Mouse (Mus musculus) testis, adult 2 months (tissue): ENCODE results near the gene Armc6. TPM values are rescaled to one million over a fixed set of nuclear protein-coding genes. Genes with fewer than 3 reads are reported as not detected.
A peak's percentile ranks its signal among the peaks of the same experiment; 100 is the strongest.

Source experiments
- H3K27ac ChIP-seq: fragments of 200-500 bp; 2 replicates; pipeline ENCODE4 v1.5.1; 2012; ENCODE audit warnings: low read depth, low read length; ENCODE audit not compliant: control insufficient read depth, insufficient read depth
- H3K27me3 ChIP-seq: fragments of 200-500 bp; 2 replicates; pipeline ENCODE4 v1.6.1; 2012; ENCODE audit warnings: mild to moderate bottlenecking, low read length, moderate library complexity; ENCODE audit not compliant: control insufficient read depth, insufficient read depth
- H3K36me3 ChIP-seq: fragments of 200-500 bp; 2 replicates; pipeline ENCODE4 v1.6.1; 2012; ENCODE audit warnings: mild to moderate bottlenecking, low read length; ENCODE audit not compliant: control insufficient read depth, insufficient read depth
- H3K4me1 ChIP-seq: fragments of 200-500 bp; 2 replicates; pipeline ENCODE4 v1.6.1; 2012; ENCODE audit warnings: low read length; ENCODE audit not compliant: control insufficient read depth, insufficient read depth
- H3K4me3 ChIP-seq: fragments of 200-500 bp; 2 replicates; pipeline ENCODE4 v1.5.1; 2012; ENCODE audit warnings: low read depth, mild to moderate bottlenecking, low read length, moderate library complexity, mixed read lengths; ENCODE audit not compliant: control insufficient read depth
- CTCF ChIP-seq: fragments of 200-500 bp; IDR thresholded peaks from 2 replicates; pipeline ENCODE4 v1.5.1; 2012; ENCODE audit warnings: low read depth, mild to moderate bottlenecking, inconsistent platforms, low read length, moderate library complexity; ENCODE audit not compliant: control insufficient read depth, insufficient read depth, insufficient replicate concordance
- POLR2A ChIP-seq: fragments of 200-500 bp; IDR thresholded peaks from 2 replicates; pipeline ENCODE4 v1.6.1; 2012; ENCODE audit warnings: low read depth, mild to moderate bottlenecking, inconsistent platforms, low read length, moderate library complexity; ENCODE audit not compliant: control insufficient read depth
- polyA plus RNA-seq: library from polyadenylated mRNA; depleted of rRNA; stranded (reverse); fragments of >200 nt; gene quantifications from 2 replicates; pipeline ENCODE4 v1.2.3, GENCODE M21; 2012; rRNA removed

The Armc6 gene
- polyA plus RNA-seq, 1 experiment: 5.4 TPM

DNA sequence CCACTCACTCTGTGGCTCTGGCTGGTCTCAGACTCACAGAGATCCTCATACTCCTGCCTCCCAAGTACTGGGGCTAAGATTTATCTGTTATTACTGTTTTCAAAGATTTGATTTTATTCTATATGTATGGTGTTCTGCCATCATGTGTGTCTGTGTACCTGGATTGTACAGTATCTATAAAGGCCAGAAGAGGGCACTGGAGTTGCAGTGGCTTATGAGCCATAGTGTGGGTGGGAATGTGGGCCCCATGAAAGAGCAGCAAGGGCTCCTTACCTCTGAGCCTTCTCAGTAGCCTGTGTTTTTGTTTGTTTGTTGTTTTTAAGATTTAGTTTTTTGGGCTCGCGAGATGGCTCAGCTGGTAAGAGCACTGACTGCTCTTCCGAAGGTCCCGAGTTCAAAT is 55.2 kb downstream of the Armc6 start:
- no peak for TF ChIP-seq CTCF
- no peak for TF ChIP-seq POLR2A
- Histone ChIP-seq H3K27me3 (no peaks in the 10 kb centered on the region), H3K4me3 (no peak overlapping the region), H3K27ac (no peak overlapping the region), H3K4me1 (no peaks in the 10 kb centered on the region), H3K36me3 (no peaks in the 10 kb centered on the region)

DNA sequence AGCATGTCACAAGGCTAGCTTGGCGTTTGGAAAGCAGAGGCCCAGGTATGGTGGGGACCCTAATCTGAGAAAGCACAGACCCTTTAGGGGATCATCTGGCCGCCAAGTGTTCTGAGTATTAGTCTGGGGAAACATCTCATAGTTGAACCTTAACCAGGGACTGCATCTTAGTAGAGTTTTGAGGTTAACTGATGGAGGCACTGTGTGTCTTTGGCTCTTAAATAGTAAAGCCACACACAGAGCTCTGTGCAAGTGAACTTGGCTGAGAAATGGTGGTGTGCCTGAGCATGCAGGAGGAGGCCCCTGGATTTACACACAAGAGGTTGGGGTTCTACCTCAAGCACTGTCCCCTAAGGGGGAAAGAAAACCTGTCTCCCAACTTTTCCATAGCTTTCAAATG is 56.0 kb downstream of the Armc6 start:
- Histone ChIP-seq H3K4me1 (no peaks in the 10 kb centered on the region; the same call in 1 of the 2 replicates), H3K27ac (no peak overlapping the region), H3K4me3 (no peak overlapping the region), H3K36me3 (no peaks in the 10 kb centered on the region), H3K27me3 (no peaks in the 10 kb centered on the region)
- TF ChIP-seq POLR2A (no peak), CTCF (no peak)

DNA sequence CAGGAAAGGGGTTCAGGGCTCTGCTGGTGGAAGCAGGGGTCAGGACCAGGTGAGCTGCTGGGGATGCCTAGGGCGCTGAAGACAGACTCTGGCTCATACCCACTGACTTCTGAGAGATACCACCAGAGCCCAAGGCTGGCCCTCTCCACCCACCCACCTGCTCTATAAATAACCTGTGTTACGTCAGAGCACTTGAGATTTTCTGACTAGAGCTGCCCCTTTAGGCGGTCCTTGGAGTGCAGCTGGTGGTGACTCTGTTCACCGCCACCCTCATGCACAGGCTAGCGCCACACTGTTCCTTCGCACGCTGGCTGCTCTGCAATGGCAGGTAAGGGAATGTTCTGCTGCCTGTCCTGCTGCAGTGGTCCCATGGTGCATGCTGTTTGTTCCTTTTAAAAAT is 60.2 kb downstream of the Armc6 start:
- peaks cover 10% of the 10 kb centered on the region for H3K4me1 ChIP-seq
- H3K4me3 ChIP-seq: no peak overlapping the region
- H3K27ac ChIP-seq: no peak overlapping the region
- no peaks in the 10 kb centered on the region for H3K36me3 ChIP-seq
- H3K27me3 ChIP-seq: no peaks in the 10 kb centered on the region
- TF ChIP-seq CTCF (no peak), POLR2A (no peak)

DNA sequence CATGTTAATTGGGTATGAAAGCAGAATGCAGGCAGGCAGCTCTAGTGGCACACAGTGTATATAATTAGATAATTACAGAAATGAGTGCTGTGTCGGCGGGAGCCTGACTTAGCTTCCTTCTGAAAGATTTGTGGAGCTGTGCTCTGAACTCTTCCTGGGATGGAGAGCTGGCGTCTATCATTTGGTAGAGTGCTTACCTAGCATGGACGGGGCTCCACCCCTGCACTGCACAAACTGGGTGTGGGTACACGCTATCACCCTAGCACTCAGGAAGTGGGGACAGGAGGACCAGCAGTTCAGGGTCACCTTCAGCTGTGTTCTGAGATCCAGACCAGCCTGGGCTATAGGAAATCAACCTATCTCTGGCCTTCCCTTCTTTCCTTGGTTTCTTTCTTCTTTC is 60.9 kb downstream of the Armc6 start:
- no peaks in the 10 kb centered on the region for H3K36me3 ChIP-seq
- H3K4me3 ChIP-seq: no peak overlapping the region
- peaks cover 10% of the 10 kb centered on the region for H3K4me1 ChIP-seq
- no peaks in the 10 kb centered on the region for H3K27me3 ChIP-seq
- TF ChIP-seq POLR2A: no peak
- TF ChIP-seq CTCF: no peak
- H3K27ac ChIP-seq: no peak overlapping the region

DNA sequence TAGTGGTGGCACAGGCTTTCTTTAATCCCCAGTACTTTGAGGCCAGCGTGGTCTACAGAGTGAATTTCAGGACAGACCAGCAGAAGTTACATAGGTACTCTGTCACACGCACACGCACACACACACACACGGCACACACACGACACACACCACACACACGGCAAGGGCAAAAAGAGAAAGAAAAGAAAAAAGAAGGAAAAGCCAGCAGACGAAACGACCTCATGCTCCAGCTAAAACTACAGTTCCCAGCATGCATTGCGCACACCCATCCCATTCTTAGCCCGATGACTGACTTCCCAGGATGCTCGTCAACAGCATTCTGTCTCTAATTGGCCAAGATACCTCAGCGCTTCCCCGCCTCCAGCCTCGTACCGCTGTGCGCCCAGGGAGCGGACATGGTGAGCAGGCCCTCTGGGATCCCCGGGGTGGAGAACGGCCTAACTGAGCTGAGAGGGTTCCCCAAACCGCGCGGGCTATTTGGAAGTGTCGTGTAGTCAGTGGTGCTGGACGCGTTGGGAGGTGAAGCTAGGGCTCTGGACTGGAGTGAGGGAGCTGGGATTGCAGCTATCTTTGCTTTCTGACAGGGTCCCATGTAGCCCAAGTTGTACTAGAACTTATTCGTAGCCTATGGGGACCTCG is 62.1 kb downstream of the Armc6 start, which contains the start of gene Tmem161a:
Tmem161a (plus strand) TSS at position 314 of the 639 bp plus-strand sequence.
- TF ChIP-seq CTCF (no peak), POLR2A (peak; percentile 79)
- no peaks in the 10 kb centered on the region for H3K27me3 ChIP-seq
- H3K4me3 ChIP-seq: peak within 1 kb of the TSS; percentile 81
- H3K4me1 ChIP-seq: peaks cover 11% of the 10 kb centered on the region
- H3K27ac ChIP-seq: peak within 1 kb of the TSS; percentile 32; the same call in 1 of the 2 replicates
- no peaks in the 10 kb centered on the region for H3K36me3 ChIP-seq

DNA sequence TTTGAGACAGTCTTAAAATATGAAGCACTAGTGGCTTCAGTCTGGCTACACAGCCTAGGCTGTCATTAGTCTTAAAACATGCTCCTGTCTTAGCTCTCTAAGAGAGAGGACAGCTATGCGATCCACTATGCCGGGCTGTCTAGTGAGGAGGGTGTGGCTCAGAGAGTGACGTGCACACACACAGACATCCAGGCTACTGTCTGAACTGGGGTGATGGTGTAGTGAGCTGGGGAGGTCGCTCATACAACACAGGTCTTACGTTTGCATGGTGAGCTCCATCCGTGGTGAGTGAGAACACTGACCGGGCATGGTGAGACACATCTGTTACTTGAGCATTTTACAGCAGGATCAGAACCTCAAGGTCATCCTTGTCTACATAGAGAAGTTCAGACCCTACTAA is 63.0 kb downstream of the Armc6 start:
- TF ChIP-seq POLR2A (no peak), CTCF (no peak)
- peaks cover 18% of the 10 kb centered on the region for H3K4me1 ChIP-seq
- no peaks in the 10 kb centered on the region for H3K36me3 ChIP-seq
- no peak overlapping the region for H3K27ac ChIP-seq
- H3K4me3 ChIP-seq: no peak overlapping the region
- no peaks in the 10 kb centered on the region for H3K27me3 ChIP-seq

DNA sequence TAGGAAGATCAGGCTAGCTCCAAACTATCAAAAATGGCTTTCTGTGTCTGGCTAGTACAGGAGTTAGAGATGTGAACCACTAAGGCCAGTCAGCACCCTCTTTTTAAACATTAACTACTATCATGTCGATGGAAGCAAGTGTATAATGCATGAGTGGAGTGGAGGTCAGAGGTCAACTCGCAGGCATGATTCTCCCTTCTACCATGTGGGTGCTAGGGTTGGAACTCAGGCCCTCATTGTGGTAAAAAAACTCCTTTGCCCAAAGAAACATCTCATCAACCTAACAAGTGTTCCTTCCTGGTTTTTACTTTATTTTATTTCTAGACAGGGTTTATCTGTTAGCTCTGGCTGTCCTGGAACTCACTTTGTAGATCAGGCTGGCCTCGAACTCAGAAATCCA is 63.5 kb downstream of the Armc6 start:
- H3K4me1 ChIP-seq: peaks cover 23% of the 10 kb centered on the region
- H3K4me3 ChIP-seq: no peak overlapping the region
- TF ChIP-seq POLR2A: no peak
- no peak for TF ChIP-seq CTCF
- H3K36me3 ChIP-seq: no peaks in the 10 kb centered on the region
- no peaks in the 10 kb centered on the region for H3K27me3 ChIP-seq
- H3K27ac ChIP-seq: no peak overlapping the region

Other genes starting within 250 kb of the Armc6 start
- gene Gatad2a, start 238.1 kb downstream of the Armc6 start, polyA plus RNA-seq: 80.8 and 84.9 TPM in 2 replicates
- 46.0 and 52.7 TPM in 2 replicates for gene Mau2, start 191.7 kb downstream of the Armc6 start, polyA plus RNA-seq
- gene Sugp1, start 191.7 kb downstream of the Armc6 start, polyA plus RNA-seq: 32.5 and 34.5 TPM in 2 replicates
- gene Tm6sf2, start 161.5 kb downstream of the Armc6 start, polyA plus RNA-seq: 11.0 and 14.1 TPM in 2 replicates
- 0.23 and 0.31 TPM in 2 replicates for gene Hapln4, start 151.0 kb downstream of the Armc6 start, polyA plus RNA-seq
- gene Ncan, start 113.6 kb downstream of the Armc6 start, polyA plus RNA-seq: 7.3 and 8.9 TPM in 2 replicates
- gene Nr2c2ap, start 103.1 kb downstream of the Armc6 start, polyA plus RNA-seq: 3.8 and 4.8 TPM in 2 replicates
- gene Rfxank, start 95.3 kb downstream of the Armc6 start, polyA plus RNA-seq: 19.1 TPM in 2 replicates
- gene Borcs8, start 95.0 kb downstream of the Armc6 start, polyA plus RNA-seq: 104 and 117 TPM in 2 replicates
- gene Mef2b, start 94.8 kb downstream of the Armc6 start, polyA plus RNA-seq: 2.6 and 3.7 TPM in 2 replicates
- 13.4 and 17.7 TPM in 2 replicates for gene Tmem161a, start 62.1 kb downstream of the Armc6 start, polyA plus RNA-seq
- gene Slc25a42, start 22.2 kb downstream of the Armc6 start, polyA plus RNA-seq: 11.8 and 12.3 TPM in 2 replicates
- gene Sugp2, start 240 bp downstream of the Armc6 start, polyA plus RNA-seq: 206 and 208 TPM in 2 replicates
- gene Homer3, start 48.4 kb upstream of the Armc6 start, polyA plus RNA-seq: 7.3 and 9.8 TPM in 2 replicates
- gene Ddx49, start 68.0 kb upstream of the Armc6 start, polyA plus RNA-seq: 95.5 and 101 TPM in 2 replicates
- 102 and 115 TPM in 2 replicates for gene Cope, start 68.1 kb upstream of the Armc6 start, polyA plus RNA-seq
- gene Cers1, start 81.3 kb upstream of the Armc6 start, polyA plus RNA-seq: 0.43 and 0.48 TPM in 2 replicates
- gene Gdf1, start 95.4 kb upstream of the Armc6 start, polyA plus RNA-seq: 0.20 and 0.24 TPM in 2 replicates
- gene Upf1, start 118.8 kb upstream of the Armc6 start, polyA plus RNA-seq: 33.3 and 35.4 TPM in 2 replicates
- 409 and 456 TPM in 2 replicates for gene Comp, start 139.1 kb upstream of the Armc6 start, polyA plus RNA-seq
- gene Crtc1, start 205.1 kb upstream of the Armc6 start, polyA plus RNA-seq: 11.3 and 12.3 TPM in 2 replicates
- 3.6 and 4.8 TPM in 2 replicates for gene Klhl26, start 242.5 kb upstream of the Armc6 start, polyA plus RNA-seq